Mouse (Mus musculus): ENCODE data around the gene Tas2r102.

DNA sequence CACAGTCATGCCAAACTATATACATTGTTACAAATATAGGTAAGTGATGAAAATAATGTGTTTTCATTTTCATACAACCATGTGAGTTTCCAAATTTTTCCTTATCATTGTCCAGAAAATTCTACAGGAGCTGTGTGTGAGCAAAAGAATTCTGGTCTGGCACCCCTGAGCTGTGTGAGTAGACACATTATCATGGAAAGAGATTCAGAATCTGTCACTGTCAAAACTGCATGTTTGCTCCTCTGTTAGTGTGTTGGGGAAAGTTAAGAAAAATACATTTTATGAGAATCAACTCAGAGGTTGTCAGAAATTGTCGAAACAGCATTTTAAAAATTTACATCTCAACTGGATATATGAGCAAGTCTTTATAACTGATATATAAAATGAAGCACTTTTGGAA lies 40.6 kb downstream of the Tas2r102 start, which contains the start of gene Tas2r117:
- TF ChIP-seq CTCF (IDR thresholded peaks at IDR 0.05; ENCODE audit: low read depth, low read length) = no peak
- TF ChIP-seq POLR2A (IDR thresholded peaks at IDR 0.05; ENCODE audit: insufficient read depth, low read length) = no peak
